Mouse (Mus musculus) kidney, adult 2 months (tissue): ENCODE results near the gene Sorcs1.

Experiments
- CTCF ChIP-seq: fragments of 200-500 bp; conservative IDR thresholded peaks from 2 replicates; pipeline ENCODE4 v1.5.1; 2011; ENCODE audit warnings: low read depth, mild to moderate bottlenecking, control low read depth, low read length, moderate library complexity, mixed read lengths; ENCODE audit not compliant: insufficient read depth, insufficient read length
- POLR2A ChIP-seq: fragments of 200-500 bp; IDR thresholded peaks from one replicate; pipeline ENCODE4 v1.6.1; 2011; ENCODE audit warnings: low read depth, low read length, control low read depth

GRCm38 (mm10) chr19:50422928-50423327, 255.5 kb downstream of the Sorcs1 start:
- TF ChIP-seq POLR2A (no peak), CTCF (peak; percentile 52)
